Mouse (Mus musculus): ENCODE data around the gene Tlx3.

Tlx3 gene

GRCm38 (mm10) chr11:33198351-33199116 is 4.9 kb downstream of the Tlx3 start:
- in situ Hi-C loops (cut with MboI; ENCODE audit: low pct_unique_long_range_greater_than_20kb in 1 of 2, low sequenced_read_pairs in 2 of 2, unreplicated experiment in 1 of 2) = no loop called here

GRCm38 (mm10) chr11:33197673-33198072 is 5.7 kb downstream of the Tlx3 start:
- in situ Hi-C loops (cut with MboI; ENCODE audit: low pct_unique_long_range_greater_than_20kb in 1 of 2, low sequenced_read_pairs in 2 of 2, unreplicated experiment in 1 of 2) = no loop called here

GRCm38 (mm10) chr11:33197133-33197514 is 6.3 kb downstream of the Tlx3 start:
- in situ Hi-C loops (cut with MboI; ENCODE audit: low pct_unique_long_range_greater_than_20kb in 1 of 2, low sequenced_read_pairs in 2 of 2, unreplicated experiment in 1 of 2) = no loop called here

- in situ Hi-C loops (cut with MboI; ENCODE audit: low pct_unique_long_range_greater_than_20kb in 1 of 2, low sequenced_read_pairs in 2 of 2, unreplicated experiment in 1 of 2) = no loop called here
Measured at GRCm38 (mm10) chr11:33196447-33197132, 6.8 kb downstream of the Tlx3 start.

GRCm38 (mm10) chr11:33195531-33196446 is 7.6 kb downstream of the Tlx3 start:
- in situ Hi-C loops (cut with MboI; ENCODE audit: low pct_unique_long_range_greater_than_20kb in 1 of 2, low sequenced_read_pairs in 2 of 2, unreplicated experiment in 1 of 2) = no loop called here

- in situ Hi-C loops (cut with MboI; ENCODE audit: low pct_unique_long_range_greater_than_20kb in 1 of 2, low sequenced_read_pairs in 2 of 2, unreplicated experiment in 1 of 2) = no loop called here
Measured at GRCm38 (mm10) chr11:33195061-33195460, 8.3 kb downstream of the Tlx3 start.

- in situ Hi-C loops (cut with MboI; ENCODE audit: low pct_unique_long_range_greater_than_20kb in 1 of 2, low sequenced_read_pairs in 2 of 2, unreplicated experiment in 1 of 2) = no loop called here
Measured at GRCm38 (mm10) chr11:33193695-33194094, 9.7 kb downstream of the Tlx3 start.

- in situ Hi-C loops (cut with MboI; ENCODE audit: low pct_unique_long_range_greater_than_20kb in 1 of 2, low sequenced_read_pairs in 2 of 2, unreplicated experiment in 1 of 2) = no loop called here
Measured at GRCm38 (mm10) chr11:33181804-33182203, 21.6 kb downstream of the Tlx3 start.

GRCm38 (mm10) chr11:33180701-33181116 is 22.7 kb downstream of the Tlx3 start:
- in situ Hi-C loops (cut with MboI; ENCODE audit: low pct_unique_long_range_greater_than_20kb in 1 of 2, low sequenced_read_pairs in 2 of 2, unreplicated experiment in 1 of 2) = no loop called here

- in situ Hi-C loops (cut with MboI; ENCODE audit: low pct_unique_long_range_greater_than_20kb in 1 of 2, low sequenced_read_pairs in 2 of 2, unreplicated experiment in 1 of 2) = loop anchor here (10.0 kb wide), 2 partner anchors 435 to 535 kb away; no protein-coding TSS in a partner anchor
Measured at GRCm38 (mm10) chr11:33179802-33180201, 23.6 kb downstream of the Tlx3 start.

- in situ Hi-C loops (cut with MboI; ENCODE audit: low pct_unique_long_range_greater_than_20kb in 1 of 2, low sequenced_read_pairs in 2 of 2, unreplicated experiment in 1 of 2) = loop anchor here (10.0 kb wide), 2 partner anchors 438 to 538 kb away; no protein-coding TSS in a partner anchor
Measured at GRCm38 (mm10) chr11:33176525-33177245, 26.7 kb downstream of the Tlx3 start.

- in situ Hi-C loops (cut with MboI; ENCODE audit: low pct_unique_long_range_greater_than_20kb in 1 of 2, low sequenced_read_pairs in 2 of 2, unreplicated experiment in 1 of 2) = loop anchor here (10.0 kb wide), 2 partner anchors 439 to 539 kb away; no protein-coding TSS in a partner anchor
Measured at GRCm38 (mm10) chr11:33175768-33176167, 27.6 kb downstream of the Tlx3 start.

- in situ Hi-C loops (cut with MboI; ENCODE audit: low pct_unique_long_range_greater_than_20kb in 1 of 2, low sequenced_read_pairs in 2 of 2, unreplicated experiment in 1 of 2) = loop anchor here (10.0 to 25.0 kb wide), 3 partner anchors 292 to 544 kb away; no protein-coding TSS in a partner anchor
Measured at GRCm38 (mm10) chr11:33170489-33170888, 32.9 kb downstream of the Tlx3 start.

GRCm38 (mm10) chr11:33162998-33163506 is 40.3 kb downstream of the Tlx3 start, which contains the start of gene Npm1:
Gene Npm1, minus strand, starts transcription at chr11:33163206.
- in situ Hi-C loops (cut with MboI; ENCODE audit: low pct_unique_long_range_greater_than_20kb in 1 of 2, low sequenced_read_pairs in 2 of 2, unreplicated experiment in 1 of 2) = loop anchor here in 1 of 2 experiments (25.0 kb wide), 1 partner anchor 299 kb away; no protein-coding TSS in a partner anchor

GRCm38 (mm10) chr11:33162211-33162997 is 41.0 kb downstream of the Tlx3 start:
- in situ Hi-C loops (cut with MboI; ENCODE audit: low pct_unique_long_range_greater_than_20kb in 1 of 2, low sequenced_read_pairs in 2 of 2, unreplicated experiment in 1 of 2) = loop anchor here in 1 of 2 experiments (25.0 kb wide), 1 partner anchor 300 kb away; no protein-coding TSS in a partner anchor

- in situ Hi-C loops (cut with MboI; ENCODE audit: low pct_unique_long_range_greater_than_20kb in 1 of 2, low sequenced_read_pairs in 2 of 2, unreplicated experiment in 1 of 2) = loop anchor here in 1 of 2 experiments (25.0 kb wide), 1 partner anchor 303 kb away; no protein-coding TSS in a partner anchor
Measured at GRCm38 (mm10) chr11:33159741-33160140, 43.6 kb downstream of the Tlx3 start.

Data from mouse embryonic stem cell (cell line).